Mouse (Mus musculus) cerebellum, adult 2 months (tissue): ENCODE data around the gene Rarres1. TPM values are rescaled to one million over a fixed set of nuclear protein-coding genes. Genes with fewer than 3 reads are reported as not detected.
A peak's percentile ranks its signal among the peaks of the same experiment; 100 is the strongest.

Experiments
- DNase-seq, 2 experiments: peaks; one replicate each; pipeline ENCODE4 v3.0.0; 2021
- H3K27ac ChIP-seq: fragments of 200-500 bp; 2 replicates; pipeline ENCODE4 v1.5.1; 2012; ENCODE audit warnings: low read length, control low read depth, inconsistent platforms; ENCODE audit not compliant: insufficient read depth
- H3K27me3 ChIP-seq: fragments of 200-500 bp; 2 replicates; pipeline ENCODE4 v1.6.1; 2012; ENCODE audit warnings: inconsistent platforms, mild to moderate bottlenecking, low read length, moderate library complexity; ENCODE audit not compliant: control insufficient read depth, insufficient read depth
- H3K4me1 ChIP-seq: fragments of 200-500 bp; 2 replicates; pipeline ENCODE4 v1.6.1; 2011; ENCODE audit warnings: low read length; ENCODE audit not compliant: control insufficient read depth, insufficient read depth
- H3K4me3 ChIP-seq: fragments of 200-500 bp; replicated peaks from 2 replicates; pipeline ENCODE3; 2011; ENCODE audit warnings: mild to moderate bottlenecking, low read depth, low read length, control low read depth; ENCODE audit not compliant: insufficient read depth
- CTCF ChIP-seq: fragments of 200-500 bp; IDR thresholded peaks from 2 replicates; pipeline ENCODE4 v1.5.1; 2011; ENCODE audit warnings: low read depth, mild to moderate bottlenecking, control low read depth, low read length, moderate library complexity, borderline replicate concordance; ENCODE audit not compliant: insufficient read depth
- POLR2A ChIP-seq: fragments of 200-500 bp; IDR thresholded peaks from 2 replicates; pipeline ENCODE4 v1.6.1; 2011; ENCODE audit warnings: low read length, control low read depth, borderline replicate concordance; ENCODE audit not compliant: insufficient read depth
- WGBS: fragments of 180-500 bp; shearing (Covaris S2); methylation state at CpG from one replicate; pipeline ENCODE4 v1.1.7; 2018; 5-methylcytosine and 5-hydroxymethylcytosine counted together
- polyA plus RNA-seq: library from polyadenylated mRNA; depleted of rRNA; stranded (reverse); fragments of >200 nt; gene quantifications from 2 replicates; pipeline ENCODE4 v1.2.3, GENCODE M21; 2012; rRNA removed

Gene Rarres1
- polyA plus RNA-seq, 1 experiment = 2.2 TPM

DNA sequence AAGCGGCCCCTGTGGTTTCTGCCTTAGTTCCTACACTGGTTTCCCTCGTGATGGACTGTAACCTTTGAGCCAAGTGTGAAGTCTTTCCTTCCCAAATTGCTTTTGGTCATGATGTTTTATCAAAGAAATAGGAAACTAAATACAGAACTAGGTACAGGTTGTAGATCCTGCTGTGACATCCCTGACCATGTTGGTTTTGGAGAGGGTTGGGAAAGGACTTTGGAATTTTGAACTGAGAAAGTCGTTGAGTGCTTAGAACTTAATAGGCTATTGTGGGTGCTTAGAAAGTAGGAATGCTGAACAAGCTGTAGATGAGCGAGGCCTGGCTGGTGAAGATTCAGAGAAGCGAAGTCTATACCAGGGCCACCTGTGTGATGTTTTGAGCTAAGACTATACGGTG lies 81.3 kb downstream of the Rarres1 start:
- 94% methylated on average over 6 of the region's 6 CpGs for WGBS
- DNase-seq = no peak
- TF ChIP-seq CTCF (no peak), POLR2A (no peak)
- Histone ChIP-seq H3K4me1 (peaks cover 2% of the 10 kb centered on the region; the same call in 1 of the 2 replicates), H3K4me3 (no peak overlapping the region), H3K27ac (no peak overlapping the region), H3K27me3 (no peaks in the 10 kb centered on the region)

DNA sequence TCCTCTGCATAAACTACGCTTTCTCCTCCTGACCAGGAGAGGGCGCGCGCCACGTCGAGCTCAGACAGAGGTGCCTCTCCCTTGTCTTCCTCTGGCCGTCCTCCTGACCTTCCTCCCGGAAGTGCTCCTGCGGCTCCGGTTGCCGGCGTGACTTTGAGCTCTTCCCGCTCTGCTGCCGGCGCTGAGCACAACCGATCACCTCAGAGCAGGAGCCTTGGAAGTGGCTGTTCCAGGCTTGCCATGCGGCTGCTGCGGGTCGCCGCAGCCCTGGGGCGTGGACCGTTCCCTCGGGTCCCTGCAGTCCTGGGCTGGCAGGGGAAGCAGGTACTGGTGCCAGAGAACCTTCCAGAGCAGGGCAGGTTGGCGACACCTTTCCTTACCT lies 85.3 kb downstream of the Rarres1 start, which contains the start of gene Gfm1:
TSS of gene Gfm1 (plus strand) at position 98 of the 382 bp plus-strand sequence.
- Histone ChIP-seq H3K4me1 (peaks cover 2% of the 10 kb centered on the region; the same call in 1 of the 2 replicates), H3K27ac (no peak within 1 kb of the TSS), H3K4me3 (peak within 1 kb of the TSS; percentile 70), H3K27me3 (no peaks in the 10 kb centered on the region)
- WGBS = under 1% methylated on average over 24 of the region's 24 CpGs
- DNase-seq = peak; percentile 90 to 91
- TF ChIP-seq POLR2A (peak; percentile 74; the same call in 1 of the 2 replicates), CTCF (peak; percentile 85)

DNA sequence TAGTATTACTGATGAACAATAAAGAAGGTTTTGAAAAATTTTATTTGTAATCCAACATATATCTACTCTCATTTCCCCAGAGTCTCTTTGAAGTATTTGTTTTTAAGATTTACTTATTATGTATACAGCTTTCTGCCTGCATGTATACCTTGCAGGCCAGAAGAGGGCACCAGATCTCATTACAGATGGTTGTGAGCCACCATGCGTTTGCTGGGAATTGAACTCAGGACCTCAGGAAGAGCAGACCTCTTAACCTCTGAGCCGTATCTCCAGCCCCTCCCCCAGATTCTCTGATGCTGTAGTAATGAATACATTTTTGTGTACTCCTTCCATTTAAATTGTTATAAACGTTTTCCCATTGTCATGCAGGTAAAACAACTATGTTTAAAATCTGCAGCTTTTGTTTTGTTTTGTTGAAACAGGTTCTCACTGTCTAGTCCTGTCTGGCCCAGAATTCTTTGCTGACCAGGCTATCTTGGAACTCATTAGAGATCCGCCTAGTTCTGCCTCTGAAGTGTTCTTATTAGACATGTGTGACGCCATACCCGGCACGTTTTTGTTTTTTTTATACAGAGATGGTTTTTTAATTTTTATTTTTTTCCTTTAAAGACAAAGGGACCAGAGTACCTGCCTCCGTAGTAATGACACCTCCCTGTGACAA lies 85.9 kb downstream of the Rarres1 start:
- H3K27me3 ChIP-seq = no peaks in the 10 kb centered on the region
- peaks cover 2% of the 10 kb centered on the region; the same call in 1 of the 2 replicates for H3K4me1 ChIP-seq
- no peak overlapping the region for H3K27ac ChIP-seq
- WGBS = 25% methylated on average over 8 of the region's 8 CpGs
- TF ChIP-seq POLR2A (no peak), CTCF (0 out of 2 replicates have a peak, but pooled peaks have one; percentile 6)
- peak overlapping the region; percentile 70 for H3K4me3 ChIP-seq
- DNase-seq = no peak

Other genes with a start within 250 kb of the Rarres1 start
- gene Mlf1, start 141.4 kb downstream of the Rarres1 start, polyA plus RNA-seq = 1.6 and 2.3 TPM in 2 replicates
- not detected in 2 replicates for gene Gm17402, start 140.4 kb downstream of the Rarres1 start, polyA plus RNA-seq
- 48.1 and 50.5 TPM in 2 replicates for gene Gfm1, start 85.4 kb downstream of the Rarres1 start, polyA plus RNA-seq
- gene Lxn, start 51.6 kb downstream of the Rarres1 start, polyA plus RNA-seq = 153 and 167 TPM in 2 replicates
- gene Mfsd1, start 67.2 kb upstream of the Rarres1 start, polyA plus RNA-seq = 21.4 and 23.6 TPM in 2 replicates